In the genomic region with DNA sequence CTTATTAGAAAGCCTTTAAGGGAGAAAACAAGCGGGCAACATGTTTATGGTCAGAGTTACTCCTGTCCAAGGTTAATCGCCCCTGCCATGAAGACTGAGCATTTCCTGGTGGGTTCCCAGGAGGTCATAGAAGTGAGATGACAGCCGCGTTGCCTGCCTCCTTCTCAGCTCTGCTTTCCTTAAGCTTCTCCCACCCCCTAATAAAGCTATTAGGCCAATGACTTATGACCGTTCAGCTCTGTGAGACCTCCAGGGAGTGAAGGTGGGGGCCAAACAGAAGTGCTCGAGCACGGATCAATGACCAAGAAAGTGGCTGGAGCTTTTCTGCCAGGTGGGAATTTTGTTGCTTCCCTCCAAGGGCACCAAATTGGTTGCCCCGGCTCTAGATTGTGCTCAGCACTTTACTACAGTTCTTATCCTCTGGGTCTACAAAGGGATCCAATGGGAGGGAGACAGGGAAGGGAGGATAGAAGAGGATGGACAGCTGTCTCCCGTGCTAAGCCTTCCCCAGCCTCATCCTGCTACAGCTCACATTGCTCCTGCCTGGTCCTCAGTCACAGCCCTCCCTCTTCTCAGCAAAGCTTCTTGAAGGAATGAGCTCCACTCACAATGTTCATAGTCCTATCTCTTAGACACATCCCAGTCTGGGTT, we compare ENCODE assay signal across 28 mouse cellular contexts.
DNase-seq lines count a peak whose midpoint lies in the region; ATAC-seq lines count a peak whose summit lies in the region.
"Had no signal": no experiment of that assay in that cellular context is flagged by ENCODE, and none has a peak within 500 bp of the region (broad histone marks: within the 10 kb centered on the region; RNA-seq: fewer than 3 reads in every experiment).

No protein-coding gene starts in this region.

- H3K27me3 ChIP-seq in kidney, embryonic 15.5 days, result no peaks in the 10 kb centered on the region
- H3K27me3 ChIP-seq in midbrain, embryonic 15.5 days (replicated peaks), result no peaks in the 10 kb centered on the region
- H3K27me3 ChIP-seq in midbrain, embryonic 14.5 days (ENCODE audit: control insufficient read depth, insufficient read depth, low read length), result no peaks in the 10 kb centered on the region
- no peaks in the 10 kb centered on the region for H3K27me3 ChIP-seq in neural tube, embryonic 15.5 days (replicated peaks)
- H3K27me3 ChIP-seq: CH12.LX; lung, embryonic 15.5 days; midbrain, embryonic 12.5 days had no signal

- H3K9me3 ChIP-seq in kidney, embryonic 15.5 days (replicated peaks), result no peaks in the 10 kb centered on the region
- H3K9me3 ChIP-seq in midbrain, embryonic 15.5 days, result no peaks in the 10 kb centered on the region
- no peaks in the 10 kb centered on the region for H3K9me3 ChIP-seq in midbrain, embryonic 14.5 days (ENCODE audit: control insufficient read depth, low read length)
- no peaks in the 10 kb centered on the region for H3K9me3 ChIP-seq in neural tube, embryonic 15.5 days (replicated peaks)
- H3K9me3 ChIP-seq: limb, embryonic 13.5 days; lung, embryonic 15.5 days; midbrain, embryonic 12.5 days had no signal

- H3K27ac ChIP-seq in kidney, embryonic 15.5 days, result 0 out of 2 replicates have a peak overlapping the region, but pooled peaks have one; percentile 20
- peak overlapping the region; percentile 22; the same call in 1 of the 2 replicates for H3K27ac ChIP-seq in midbrain, embryonic 15.5 days
- no peak overlapping the region for H3K27ac ChIP-seq in midbrain, embryonic 14.5 days (replicated peaks; ENCODE audit: low read depth, low read length)
- H3K27ac ChIP-seq in neural tube, embryonic 15.5 days (replicated peaks), result no peak overlapping the region
- H3K27ac ChIP-seq: limb, embryonic 13.5 days; lung, embryonic 15.5 days; midbrain, embryonic 12.5 days had no signal

- H3K4me2 ChIP-seq in kidney, embryonic 15.5 days, result peak overlapping the region; percentile 45
- H3K4me2 ChIP-seq in midbrain, embryonic 15.5 days, result no peak overlapping the region
- H3K4me2 ChIP-seq in midbrain, embryonic 14.5 days (ENCODE audit: low read length), result no peak overlapping the region
- H3K4me2 ChIP-seq in neural tube, embryonic 15.5 days, result peak overlapping the region; percentile 5; the same call in 1 of the 2 replicates
- H3K4me2 ChIP-seq: heart, embryonic 11.5 days; limb, embryonic 13.5 days; liver, embryonic 11.5 days; lung, embryonic 15.5 days; midbrain, embryonic 12.5 days had no signal

- H3K4me1 ChIP-seq in kidney, embryonic 15.5 days, result peaks cover 22% of the 10 kb centered on the region
- peaks cover 42% of the 10 kb centered on the region for H3K4me1 ChIP-seq in midbrain, embryonic 15.5 days
- H3K4me1 ChIP-seq in midbrain, embryonic 14.5 days (ENCODE audit: control insufficient read depth, insufficient read depth, low read length), result peaks cover 20% of the 10 kb centered on the region
- peaks cover 30% of the 10 kb centered on the region for H3K4me1 ChIP-seq in neural tube, embryonic 15.5 days
- H3K4me1 ChIP-seq: lung, embryonic 15.5 days had no signal

- 5% methylated on average over 9 of the region's 9 CpGs for WGBS in kidney, embryonic 15.5 days
- WGBS in midbrain, embryonic 15.5 days, result 74% methylated on average over 9 of the region's 9 CpGs
- WGBS in midbrain, embryonic 14.5 days, result 72% methylated on average over 9 of the region's 9 CpGs
- WGBS in neural tube, embryonic 15.5 days, result 25% methylated on average over 9 of the region's 9 CpGs

- H3K36me3 ChIP-seq in kidney, embryonic 15.5 days, result no peaks in the 10 kb centered on the region
- H3K36me3 ChIP-seq in midbrain, embryonic 15.5 days (replicated peaks), result no peaks in the 10 kb centered on the region
- H3K36me3 ChIP-seq in midbrain, embryonic 14.5 days (ENCODE audit: control insufficient read depth, insufficient read depth, low read length), result no peaks in the 10 kb centered on the region
- H3K36me3 ChIP-seq in neural tube, embryonic 15.5 days, result no peaks in the 10 kb centered on the region
- H3K36me3 ChIP-seq: limb, embryonic 13.5 days; lung, embryonic 15.5 days; midbrain, embryonic 12.5 days had no signal

- H3K4me3 ChIP-seq in kidney, embryonic 15.5 days (replicated peaks), result no peak overlapping the region
- no peak overlapping the region for H3K4me3 ChIP-seq in midbrain, embryonic 15.5 days
- no peak overlapping the region for H3K4me3 ChIP-seq in midbrain, embryonic 14.5 days (replicated peaks; ENCODE audit: low read depth, low read length)
- H3K4me3 ChIP-seq in neural tube, embryonic 15.5 days (replicated peaks), result no peak overlapping the region
- H3K4me3 ChIP-seq: limb, embryonic 13.5 days; lung, embryonic 15.5 days; midbrain, embryonic 12.5 days; myocyte had no signal

- DNase-seq in embryo, embryonic 10 days (ENCODE audit: low spot score), result peak; percentile 21
- no peak for DNase-seq in embryo, embryonic 11 days
- DNase-seq in kidney, adult 18-20 months, result no peak
- no peak for DNase-seq in midbrain, embryonic 14.5 days
- no peak for DNase-seq in urinary bladder, postnatal 14 days (ENCODE audit: low spot score)
- DNase-seq: adrenal gland, adult 8-10 months; cerebellum, adult 2 months; cerebellum, postnatal 14 days; gastrocnemius, postnatal 14 days; heart, postnatal 36 days; kidney, adult 9 months; retina, postnatal 1 day; right cerebral cortex, postnatal 14 days; thymus, adult 18-20 months; thymus, postnatal 25 days had no signal

- ATAC-seq in kidney, embryonic 15.5 days (replicated peaks; ENCODE audit: low FRiP score), result peak; percentile 73
- ATAC-seq in midbrain, embryonic 15.5 days (replicated peaks), result no peak
- ATAC-seq in midbrain, embryonic 14.5 days (ENCODE audit: low FRiP score, low TSS enrichment), result no peak
- no peak for ATAC-seq in neural tube, embryonic 15.5 days (ENCODE audit: low FRiP score)
- ATAC-seq: activated CD4-positive, CD25-positive, alpha-beta regulatory T cell, adult 4 months; forebrain, embryonic 14.5 days; hindbrain, embryonic 16.5 days had no signal

- H3K9ac ChIP-seq in kidney, embryonic 15.5 days, result no peak overlapping the region
- no peak overlapping the region for H3K9ac ChIP-seq in midbrain, embryonic 15.5 days
- H3K9ac ChIP-seq in midbrain, embryonic 14.5 days (replicated peaks; ENCODE audit: low read length), result no peak overlapping the region
- H3K9ac ChIP-seq in neural tube, embryonic 15.5 days (replicated peaks), result no peak overlapping the region
- H3K9ac ChIP-seq: limb, embryonic 13.5 days; lung, embryonic 15.5 days; midbrain, embryonic 12.5 days had no signal

Comparison
In these comparisons a context has a peak if more than half of its experiments do, and no peak if none do; other contexts are left out.
1. H3K27ac ChIP-seq: peak in kidney, embryonic 15.5 days (single experiment) and midbrain, embryonic 15.5 days (single experiment); none in midbrain, embryonic 14.5 days (single experiment) and neural tube, embryonic 15.5 days (single experiment).
2. H3K4me2 ChIP-seq: peak in kidney, embryonic 15.5 days (single experiment) and neural tube, embryonic 15.5 days (single experiment); none in midbrain, embryonic 15.5 days (single experiment) and midbrain, embryonic 14.5 days (single experiment).